Mouse (Mus musculus) forebrain, embryonic 15.5 days (tissue): ENCODE data around the gene Ssrp1. TPM values are rescaled to one million over a fixed set of nuclear protein-coding genes. Genes with fewer than 3 reads are reported as not detected.
A peak's percentile ranks its signal among the peaks of the same experiment; 100 is the strongest.

Experiments used
- ATAC-seq: fragments of 200-750 bp; cut with Nextera tagmentation; replicated peaks from 2 replicates; pipeline ENCODE4 v1.8.0; 2017; ENCODE audit warnings: mild to moderate bottlenecking, moderate TSS enrichment, moderate library complexity
- H3K27ac ChIP-seq: fragments of 300-500 bp; sonication (generic); replicated peaks from 2 replicates; pipeline ENCODE4 v1.5.1; 2015; ENCODE audit warnings: mild to moderate bottlenecking, inconsistent platforms
- H3K27me3 ChIP-seq: fragments of 300-500 bp; sonication (generic); 2 replicates; pipeline ENCODE4 v1.6.1; 2015; ENCODE audit warnings: inconsistent platforms
- H3K36me3 ChIP-seq: fragments of 300-500 bp; sonication (generic); 2 replicates; pipeline ENCODE4 v1.6.1; 2015; ENCODE audit warnings: mild to moderate bottlenecking, inconsistent platforms
- H3K4me1 ChIP-seq: fragments of 300-500 bp; sonication (generic); 2 replicates; pipeline ENCODE4 v1.6.1; 2015; ENCODE audit warnings: inconsistent platforms
- H3K4me2 ChIP-seq: fragments of 300-500 bp; sonication (generic); replicated peaks from 2 replicates; pipeline ENCODE4 v1.6.1; 2015; ENCODE audit warnings: mild to moderate bottlenecking, inconsistent platforms
- H3K4me3 ChIP-seq: fragments of 300-500 bp; sonication (generic); 2 replicates; pipeline ENCODE4 v1.5.1; 2015; ENCODE audit warnings: mild to moderate bottlenecking, inconsistent platforms
- H3K9ac ChIP-seq: fragments of 300-500 bp; sonication (generic); replicated peaks from 2 replicates; pipeline ENCODE4 v1.6.1; 2015; ENCODE audit warnings: mild to moderate bottlenecking, inconsistent platforms
- H3K9me3 ChIP-seq: fragments of 300-500 bp; sonication (generic); 2 replicates; pipeline ENCODE4 v1.6.1; 2016; ENCODE audit warnings: inconsistent platforms
- WGBS: fragments of 180-500 bp; shearing (Covaris S2); methylation state at CpG from one replicate; pipeline ENCODE4 v1.1.7; 2015; ENCODE audit warnings: mixed read lengths; 5-methylcytosine and 5-hydroxymethylcytosine counted together
- polyA plus RNA-seq: library from polyadenylated mRNA; unstranded; fragments of >200 nt; fragmentation: Nextera tagmentation; extraction: Ambion mirVana; gene quantifications from 2 replicates; pipeline ENCODE4 v1.2.1, GENCODE M21; 2015

Ssrp1 gene
- polyA plus RNA-seq, 1 experiment from 2014 or later, result 229 TPM

GRCm38 (mm10) chr2:85043623-85044022 lies 6.6 kb downstream of the Ssrp1 start:
- no peak for ATAC-seq
- Histone ChIP-seq H3K27me3 (no peaks in the 10 kb centered on the region), H3K9me3 (no peaks in the 10 kb centered on the region), H3K36me3 (peaks cover 74% of the 10 kb centered on the region), H3K4me1 (peaks cover 15% of the 10 kb centered on the region), H3K4me2 (no peak overlapping the region), H3K9ac (no peak overlapping the region), H3K4me3 (no peak overlapping the region), H3K27ac (no peak overlapping the region)
- WGBS, result 92% methylated on average over 7 of the region's 7 CpGs

- peaks cover 55% of the 10 kb centered on the region for H3K36me3 ChIP-seq
- WGBS, result 74% methylated on average over 8 of the region's 8 CpGs
Observed at GRCm38 (mm10) chr2:85046222-85046621, 9.2 kb downstream of the Ssrp1 start.

GRCm38 (mm10) chr2:85047081-85047480 lies 10.0 kb downstream of the Ssrp1 start:
- Histone ChIP-seq H3K9me3 (no peaks in the 10 kb centered on the region), H3K27me3 (no peaks in the 10 kb centered on the region), H3K36me3 (peaks cover 53% of the 10 kb centered on the region), H3K27ac (peak overlapping the region; percentile 90; the same call in 1 of the 2 replicates), H3K4me3 (peak overlapping the region; percentile 69), H3K4me1 (peaks cover 38% of the 10 kb centered on the region), H3K4me2 (peak overlapping the region; percentile 58), H3K9ac (peak overlapping the region; percentile 69; the same call in 1 of the 2 replicates)
- 48% methylated on average over 10 of the region's 10 CpGs for WGBS
- no peak for ATAC-seq

More at GRCm38 (mm10) chr2:85046222-85046621, 9.2 kb downstream of the Ssrp1 start:
- Histone ChIP-seq H3K4me1 (peaks cover 38% of the 10 kb centered on the region), H3K27ac (no peak overlapping the region), H3K27me3 (no peaks in the 10 kb centered on the region), H3K9ac (no peak overlapping the region), H3K9me3 (no peaks in the 10 kb centered on the region), H3K4me3 (no peak overlapping the region), H3K4me2 (no peak overlapping the region)
- no peak for ATAC-seq

- Histone ChIP-seq H3K9ac (peak within 1 kb of the TSS; percentile 69), H3K36me3 (peaks cover 53% of the 10 kb centered on the region), H3K4me1 (peaks cover 38% of the 10 kb centered on the region), H3K4me3 (peak within 1 kb of the TSS; percentile 69), H3K4me2 (peak within 1 kb of the TSS; percentile 58), H3K9me3 (no peaks in the 10 kb centered on the region), H3K27me3 (no peaks in the 10 kb centered on the region), H3K27ac (peak within 1 kb of the TSS; percentile 90)
- WGBS, result under 1% methylated on average over 42 of the region's 42 CpGs
- ATAC-seq, result peak; percentile 84
Observed at GRCm38 (mm10) chr2:85047596-85048167, 10.6 kb downstream of the Ssrp1 start, which contains the start of gene Tnks1bp1. Gene Tnks1bp1, plus strand, starts transcription at chr2:85048022.

GRCm38 (mm10) chr2:85048168-85048751 lies 11.2 kb downstream of the Ssrp1 start:
- Histone ChIP-seq H3K4me2 (peak overlapping the region; percentile 58), H3K4me1 (peaks cover 38% of the 10 kb centered on the region), H3K27ac (peak overlapping the region; percentile 90), H3K9ac (peak overlapping the region; percentile 69), H3K9me3 (no peaks in the 10 kb centered on the region), H3K36me3 (peaks cover 51% of the 10 kb centered on the region), H3K27me3 (no peaks in the 10 kb centered on the region), H3K4me3 (peak overlapping the region; percentile 69)
- peak; percentile 80 for ATAC-seq
- under 1% methylated on average over 35 of the region's 44 CpGs for WGBS

GRCm38 (mm10) chr2:85049277-85049676 lies 12.2 kb downstream of the Ssrp1 start:
- H3K4me3 ChIP-seq, result peak overlapping the region; percentile 9
- no peaks in the 10 kb centered on the region for H3K27me3 ChIP-seq
- peak overlapping the region; percentile 90 for H3K27ac ChIP-seq
- no peak overlapping the region for H3K9ac ChIP-seq
- 70% methylated on average over 4 of the region's 4 CpGs for WGBS
- H3K36me3 ChIP-seq, result peaks cover 50% of the 10 kb centered on the region
- H3K4me2 ChIP-seq, result peak overlapping the region; percentile 58
- ATAC-seq, result no peak
- no peaks in the 10 kb centered on the region for H3K9me3 ChIP-seq
- peaks cover 38% of the 10 kb centered on the region for H3K4me1 ChIP-seq

- ATAC-seq, result no peak
- Histone ChIP-seq H3K9ac (0 out of 2 replicates have a peak overlapping the region, but pooled peaks have one; percentile 23), H3K4me2 (peak overlapping the region; percentile 58), H3K9me3 (no peaks in the 10 kb centered on the region), H3K27ac (peak overlapping the region; percentile 90), H3K27me3 (no peaks in the 10 kb centered on the region), H3K36me3 (peaks cover 51% of the 10 kb centered on the region), H3K4me3 (peak overlapping the region; percentile 17), H3K4me1 (peaks cover 38% of the 10 kb centered on the region)
- WGBS, result 4% methylated on average over 10 of the region's 10 CpGs
Observed at GRCm38 (mm10) chr2:85050001-85050634, 13.1 kb downstream of the Ssrp1 start.

- ATAC-seq, result no peak
- Histone ChIP-seq H3K36me3 (peaks cover 47% of the 10 kb centered on the region), H3K27me3 (no peaks in the 10 kb centered on the region), H3K9me3 (no peaks in the 10 kb centered on the region), H3K4me3 (peak overlapping the region; percentile 17; the same call in 1 of the 2 replicates), H3K27ac (0 out of 2 replicates have a peak overlapping the region, but pooled peaks have one; percentile 14), H3K4me1 (peaks cover 38% of the 10 kb centered on the region), H3K9ac (0 out of 2 replicates have a peak overlapping the region, but pooled peaks have one; percentile 2), H3K4me2 (peak overlapping the region; percentile 58)
- 47% methylated on average over 9 of the region's 9 CpGs for WGBS
Observed at GRCm38 (mm10) chr2:85050746-85051145, 13.7 kb downstream of the Ssrp1 start.

- no peak overlapping the region for H3K27ac ChIP-seq
- H3K9ac ChIP-seq, result no peak overlapping the region
- H3K4me2 ChIP-seq, result no peak overlapping the region
- H3K9me3 ChIP-seq, result no peaks in the 10 kb centered on the region
- H3K36me3 ChIP-seq, result peaks cover 45% of the 10 kb centered on the region
- 92% methylated on average over 5 of the region's 5 CpGs for whole genome bisulfite sequencing
- no peak for ATAC-seq
- no peaks in the 10 kb centered on the region for H3K27me3 ChIP-seq
- H3K4me3 ChIP-seq, result no peak overlapping the region
- H3K4me1 ChIP-seq, result peaks cover 27% of the 10 kb centered on the region
Observed at GRCm38 (mm10) chr2:85053192-85053816, 16.3 kb downstream of the Ssrp1 start.

- peaks cover 61% of the 10 kb centered on the region for H3K36me3 ChIP-seq
- no peak for ATAC-seq
- no peaks in the 10 kb centered on the region for H3K9me3 ChIP-seq
- no peaks in the 10 kb centered on the region for H3K27me3 ChIP-seq
- WGBS, result 84% methylated on average over 5 of the region's 5 CpGs
- H3K4me3 ChIP-seq, result no peak overlapping the region
- H3K9ac ChIP-seq, result no peak overlapping the region
- H3K27ac ChIP-seq, result no peak overlapping the region
- H3K4me2 ChIP-seq, result no peak overlapping the region
- peaks cover 12% of the 10 kb centered on the region for H3K4me1 ChIP-seq
Observed at GRCm38 (mm10) chr2:85056711-85057110, 19.7 kb downstream of the Ssrp1 start.

- H3K9ac ChIP-seq, result no peak overlapping the region
- H3K4me2 ChIP-seq, result no peak overlapping the region
- H3K4me1 ChIP-seq, result peaks cover 12% of the 10 kb centered on the region
- no peak for ATAC-seq
- no peaks in the 10 kb centered on the region for H3K9me3 ChIP-seq
- H3K27me3 ChIP-seq, result no peaks in the 10 kb centered on the region
- WGBS, result 93% methylated on average over 6 of the region's 6 CpGs
- peaks cover 60% of the 10 kb centered on the region for H3K36me3 ChIP-seq
- H3K27ac ChIP-seq, result no peak overlapping the region
- no peak overlapping the region for H3K4me3 ChIP-seq
Observed at GRCm38 (mm10) chr2:85059677-85060076, 22.6 kb downstream of the Ssrp1 start.
